Mouse (Mus musculus): ENCODE measurements around the gene Rab17.

GRCm38 (mm10) chr1:90952808-90953207 is 16.7 kb downstream of the Rab17 start, which contains the start of gene Prlh:
- no peak for TF ChIP-seq CTCF (IDR thresholded peaks at IDR 0.05 in 2 of 3, conservative IDR thresholded peaks at IDR 0.05 in 1 of 3; ENCODE audit: control insufficient read depth in 1 of 3, insufficient read depth in 1 of 3, low read depth in 2 of 3, low read length in 3 of 3, poor library complexity in 1 of 3, severe bottlenecking in 1 of 3)
- TF ChIP-seq POLR2A (IDR thresholded peaks at IDR 0.05; ENCODE audit: control insufficient read depth in 1 of 2, insufficient read depth in 1 of 2, low read depth in 1 of 2, low read length in 2 of 2, poor library complexity in 1 of 2) = no peak

Data from MEL (cell line).